Mouse (Mus musculus) forebrain, embryonic 11.5 days (tissue): Measurements from ENCODE around the gene Elavl1. TPM values are rescaled to one million over a fixed set of nuclear protein-coding genes. Genes with fewer than 3 reads are reported as not detected.

Experiments
- ATAC-seq: fragments of 200-750 bp; cut with Nextera tagmentation; replicated peaks from 2 replicates; pipeline ENCODE4 v1.8.0; 2017; ENCODE audit warnings: moderate TSS enrichment; ENCODE audit not compliant: low FRiP score
- DNase-seq: peaks from one replicate; pipeline ENCODE4 v3.0.0-alpha.2; 2017; ENCODE audit warnings: low spot score
- H3K27ac ChIP-seq: fragments of 300-500 bp; sonication (generic); 2 replicates; pipeline ENCODE4 v1.5.1; 2014; ENCODE audit warnings: low read depth, low read length
- H3K27me3 ChIP-seq: fragments of 300-500 bp; sonication (generic); 2 replicates; pipeline ENCODE4 v1.6.1; 2014; ENCODE audit warnings: mild to moderate bottlenecking, low read length, mixed read lengths; ENCODE audit not compliant: control insufficient read depth, insufficient read depth
- H3K36me3 ChIP-seq: fragments of 300-500 bp; sonication (generic); 2 replicates; pipeline ENCODE4 v1.6.1; 2014; ENCODE audit warnings: mild to moderate bottlenecking, low read length, moderate library complexity, mixed read lengths; ENCODE audit not compliant: control insufficient read depth, insufficient read depth
- H3K4me1 ChIP-seq: fragments of 300-500 bp; sonication (generic); replicated peaks from 2 replicates; pipeline ENCODE4 v1.6.1; 2014; ENCODE audit warnings: low read length, mixed read lengths; ENCODE audit not compliant: control insufficient read depth, insufficient read depth
- H3K4me2 ChIP-seq: fragments of 300-500 bp; sonication (generic); 2 replicates; pipeline ENCODE4 v1.6.1; 2014; ENCODE audit warnings: low read depth, mild to moderate bottlenecking, low read length, moderate library complexity, mixed read lengths; ENCODE audit not compliant: severe bottlenecking
- H3K4me3 ChIP-seq: fragments of 300-500 bp; sonication (generic); 2 replicates; pipeline ENCODE4 v1.5.1; 2014; ENCODE audit warnings: low read depth, low read length
- H3K9ac ChIP-seq: fragments of 300-500 bp; sonication (generic); 2 replicates; pipeline ENCODE4 v1.6.1; 2014; ENCODE audit warnings: low read length
- H3K9me3 ChIP-seq: fragments of 300-500 bp; sonication (generic); 2 replicates; pipeline ENCODE4 v1.6.1; 2016; ENCODE audit warnings: low read length, mixed read lengths; ENCODE audit not compliant: control insufficient read depth
- WGBS: fragments of 180-500 bp; shearing (Covaris S2); extraction: QIAGEN DNeasy Blood & Tissue Kit; methylation state at CpG from one replicate; pipeline ENCODE4 v1.1.7; 2014; 5-methylcytosine and 5-hydroxymethylcytosine counted together
- polyA plus RNA-seq: library from polyadenylated mRNA; unstranded; fragments of >200 nt; fragmentation: Nextera tagmentation; extraction: Ambion mirVana; gene quantifications from 2 replicates; pipeline ENCODE4 v1.2.1, GENCODE M21; 2014

Elavl1 gene
- polyA plus RNA-seq, 1 experiment from 2014 or later, result 394 TPM

DNA sequence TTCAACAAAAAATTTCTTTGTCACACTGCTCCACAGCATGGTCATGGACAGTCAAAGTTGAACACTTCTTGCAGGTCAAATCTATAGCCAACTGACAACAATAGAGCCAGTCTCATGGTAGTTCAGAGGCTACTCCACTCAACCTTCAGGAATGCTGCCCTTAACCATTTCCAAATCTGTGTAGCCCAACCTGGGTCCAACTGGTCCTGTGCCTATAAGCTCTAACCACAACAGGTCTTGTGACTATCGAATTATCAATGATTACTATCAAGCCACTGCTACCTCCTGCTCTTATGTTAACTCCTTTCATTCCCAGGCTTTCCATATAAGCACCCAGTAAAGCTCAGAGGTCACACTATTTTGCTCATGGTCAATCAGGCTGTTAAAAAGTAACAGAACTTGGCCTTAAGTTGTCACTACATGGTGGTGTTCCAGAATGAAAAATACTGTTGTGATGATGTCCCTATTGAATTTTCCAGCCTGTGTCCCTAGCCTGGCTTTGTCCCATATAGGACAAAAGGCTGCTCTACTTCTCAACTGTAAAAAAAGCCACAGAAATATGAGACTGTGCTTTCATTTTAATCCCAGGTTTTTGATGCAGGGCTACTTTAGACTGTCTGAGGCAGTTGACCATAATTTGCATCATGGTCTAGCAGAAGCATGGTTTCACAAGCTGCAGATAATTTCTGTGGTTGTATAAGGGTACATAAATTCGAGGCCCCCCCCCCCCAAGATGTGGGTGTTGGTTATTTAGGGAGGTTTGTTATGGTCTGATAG is 6.2 kb downstream of the Elavl1 start:
- ATAC-seq (no peak), DNase-seq (peak; percentile 3)
- Histone ChIP-seq H3K27me3 (no peaks in the 10 kb centered on the region), H3K4me3 (no peak overlapping the region), H3K9ac (no peak overlapping the region), H3K4me1 (peaks cover 11% of the 10 kb centered on the region), H3K9me3 (no peaks in the 10 kb centered on the region), H3K4me2 (no peak overlapping the region), H3K36me3 (no peaks in the 10 kb centered on the region; the same call in 1 of the 2 replicates), H3K27ac (no peak overlapping the region)
- 90% methylated on average over 2 of the region's 2 CpGs for WGBS

DNA sequence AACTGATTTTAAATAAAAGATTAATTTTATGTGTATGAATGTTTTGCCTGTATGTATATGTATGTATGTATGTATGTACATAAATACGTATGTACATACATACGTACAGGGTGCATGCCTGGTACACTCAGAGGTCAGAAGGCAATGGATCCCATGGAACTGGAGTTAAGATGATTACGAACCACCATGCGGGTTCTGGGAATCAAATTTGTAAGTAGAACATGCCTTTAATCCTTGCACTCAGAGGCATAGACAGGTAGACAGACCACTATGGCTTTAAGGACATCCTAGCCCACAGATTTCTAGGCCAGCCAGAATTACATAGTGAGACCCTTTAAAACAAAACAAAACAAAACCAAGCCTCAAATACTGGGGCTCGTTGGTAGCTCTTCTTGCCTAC is 7.1 kb downstream of the Elavl1 start:
- Histone ChIP-seq H3K27ac (no peak overlapping the region), H3K9me3 (no peaks in the 10 kb centered on the region), H3K9ac (no peak overlapping the region), H3K4me1 (peaks cover 8% of the 10 kb centered on the region), H3K4me3 (no peak overlapping the region), H3K36me3 (no peaks in the 10 kb centered on the region; the same call in 1 of the 2 replicates), H3K27me3 (no peaks in the 10 kb centered on the region), H3K4me2 (no peak overlapping the region)
- WGBS, result 93% methylated on average over 5 of the region's 5 CpGs
- DNase-seq (peak; percentile 8), ATAC-seq (no peak)

DNA sequence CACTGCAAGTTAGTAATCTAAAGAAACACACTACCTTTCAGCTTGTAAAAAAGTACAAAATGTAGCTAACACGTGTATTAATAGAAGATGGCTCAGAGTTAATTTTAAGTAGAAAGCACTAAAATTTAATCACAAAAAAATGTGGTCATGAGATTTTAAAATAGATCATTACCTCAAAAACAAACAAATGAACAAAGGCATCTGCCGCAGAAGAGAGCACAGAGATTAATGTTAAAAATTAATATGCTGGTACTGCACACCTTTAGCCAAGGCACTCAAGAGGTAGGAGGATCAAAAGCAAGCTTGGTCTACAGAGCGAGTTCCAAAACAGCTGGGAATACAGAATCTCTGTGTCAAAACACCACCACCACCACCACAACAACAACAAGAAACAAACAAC is 10.4 kb downstream of the Elavl1 start:
- H3K4me2 ChIP-seq, result no peak overlapping the region
- H3K36me3 ChIP-seq, result peaks cover 11% of the 10 kb centered on the region; the same call in 1 of the 2 replicates
- H3K9ac ChIP-seq, result no peak overlapping the region
- no peaks in the 10 kb centered on the region for H3K9me3 ChIP-seq
- H3K27ac ChIP-seq, result no peak overlapping the region
- no peak for ATAC-seq
- no peak overlapping the region for H3K4me3 ChIP-seq
- 93% methylated on average over 3 of the region's 3 CpGs for WGBS
- H3K4me1 ChIP-seq, result no peaks in the 10 kb centered on the region
- no peak for DNase-seq
- no peaks in the 10 kb centered on the region for H3K27me3 ChIP-seq

DNA sequence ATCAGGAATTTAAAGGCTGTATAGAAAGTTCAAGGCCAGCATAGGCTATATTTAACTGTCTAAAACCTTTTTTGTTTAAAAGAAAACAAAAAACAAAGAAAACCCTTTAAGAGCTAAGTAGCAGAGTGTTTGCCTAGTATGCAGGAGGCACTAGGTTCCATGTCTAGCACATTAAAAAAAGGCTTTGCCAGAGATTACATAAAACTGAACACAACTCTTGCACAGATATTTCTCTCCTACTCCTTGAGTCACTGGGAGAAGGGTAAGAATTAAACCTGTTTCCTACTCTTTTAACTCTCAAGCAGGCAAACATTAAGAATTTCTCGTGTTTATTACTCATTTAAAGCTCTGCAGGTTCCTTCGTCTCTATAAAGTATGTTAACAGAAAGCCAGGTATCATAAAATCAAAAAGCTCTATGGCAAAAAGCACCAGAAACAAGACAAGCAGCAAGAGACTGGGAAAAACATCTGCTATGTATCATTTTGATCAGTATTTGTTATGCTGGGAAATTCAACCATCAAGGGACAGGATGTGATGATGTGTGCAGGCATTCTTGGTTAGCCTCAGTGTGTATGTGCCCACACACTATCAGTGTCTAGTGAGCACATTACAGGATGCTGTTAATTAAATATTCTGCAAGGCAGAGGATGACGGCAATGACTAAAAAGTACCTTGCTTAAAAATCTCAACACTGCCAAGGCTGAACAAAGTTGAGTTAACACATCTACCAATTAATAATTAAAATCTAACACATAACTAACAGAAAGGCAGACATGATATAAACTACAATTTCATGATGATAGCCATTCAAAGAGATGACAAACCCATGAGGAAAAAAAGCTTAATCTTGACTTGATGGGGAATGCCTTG is 11.7 kb downstream of the Elavl1 start:
- H3K9me3 ChIP-seq, result no peaks in the 10 kb centered on the region
- no peak overlapping the region for H3K9ac ChIP-seq
- ATAC-seq (no peak), DNase-seq (peak; percentile 14)
- H3K4me3 ChIP-seq, result no peak overlapping the region
- H3K4me1 ChIP-seq, result no peaks in the 10 kb centered on the region
- H3K36me3 ChIP-seq, result peaks cover 11% of the 10 kb centered on the region; the same call in 1 of the 2 replicates
- H3K27me3 ChIP-seq, result no peaks in the 10 kb centered on the region
- H3K4me2 ChIP-seq, result no peak overlapping the region
- WGBS, result 91% methylated on average over 3 of the region's 3 CpGs
- no peak overlapping the region for H3K27ac ChIP-seq

DNA sequence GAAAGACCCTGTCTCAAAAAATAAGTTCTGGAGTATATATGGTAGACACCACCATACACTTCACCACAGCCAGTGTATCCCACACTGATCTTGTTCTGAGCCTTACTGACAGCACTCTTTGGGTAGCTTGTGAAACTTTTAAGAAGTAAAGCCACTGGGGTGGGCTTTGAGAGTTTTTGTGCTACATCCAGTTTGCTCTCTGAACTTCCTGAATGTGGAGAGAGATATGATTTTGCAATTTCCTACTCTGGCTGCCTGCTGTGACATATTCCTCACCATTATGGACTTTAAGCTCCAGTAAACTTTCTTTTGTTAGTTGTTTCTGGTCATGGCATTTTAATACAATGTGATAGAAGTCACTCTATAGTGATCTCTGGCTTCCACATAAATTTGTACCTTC is 13.1 kb downstream of the Elavl1 start:
- Histone ChIP-seq H3K27me3 (no peaks in the 10 kb centered on the region), H3K4me1 (no peaks in the 10 kb centered on the region), H3K9ac (no peak overlapping the region), H3K9me3 (no peaks in the 10 kb centered on the region), H3K27ac (no peak overlapping the region), H3K36me3 (peaks cover 11% of the 10 kb centered on the region; the same call in 1 of the 2 replicates), H3K4me2 (no peak overlapping the region), H3K4me3 (no peak overlapping the region)
- no peak for ATAC-seq
- DNase-seq, result peak; percentile 10

DNA sequence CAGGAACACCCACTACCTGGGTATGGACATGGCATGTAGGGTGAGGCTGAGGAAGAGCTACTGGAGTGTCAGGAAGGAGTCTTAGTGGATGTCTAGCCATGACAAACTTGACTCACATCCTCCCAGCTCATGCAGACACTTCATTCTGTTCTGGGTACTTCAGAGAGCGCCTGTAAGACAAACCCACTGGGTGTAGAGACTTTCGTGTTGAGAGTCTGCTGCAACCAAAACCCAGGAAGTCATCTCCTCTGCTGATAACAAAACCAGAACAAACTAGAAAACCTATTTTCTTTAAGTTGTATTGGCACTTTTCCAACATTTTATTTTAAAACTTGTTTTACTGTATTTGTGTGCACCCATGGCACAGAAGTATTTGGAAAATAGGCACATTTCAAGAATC is 19.4 kb downstream of the Elavl1 start:
- no peak for ATAC-seq
- Histone ChIP-seq H3K27ac (no peak overlapping the region), H3K27me3 (no peaks in the 10 kb centered on the region), H3K4me1 (no peaks in the 10 kb centered on the region), H3K4me2 (no peak overlapping the region), H3K36me3 (peaks cover 21% of the 10 kb centered on the region; the same call in 1 of the 2 replicates), H3K9me3 (no peaks in the 10 kb centered on the region), H3K9ac (no peak overlapping the region), H3K4me3 (no peak overlapping the region)
- 93% methylated on average over 2 of the region's 2 CpGs for WGBS
- peak; percentile 2 for DNase-seq

DNA sequence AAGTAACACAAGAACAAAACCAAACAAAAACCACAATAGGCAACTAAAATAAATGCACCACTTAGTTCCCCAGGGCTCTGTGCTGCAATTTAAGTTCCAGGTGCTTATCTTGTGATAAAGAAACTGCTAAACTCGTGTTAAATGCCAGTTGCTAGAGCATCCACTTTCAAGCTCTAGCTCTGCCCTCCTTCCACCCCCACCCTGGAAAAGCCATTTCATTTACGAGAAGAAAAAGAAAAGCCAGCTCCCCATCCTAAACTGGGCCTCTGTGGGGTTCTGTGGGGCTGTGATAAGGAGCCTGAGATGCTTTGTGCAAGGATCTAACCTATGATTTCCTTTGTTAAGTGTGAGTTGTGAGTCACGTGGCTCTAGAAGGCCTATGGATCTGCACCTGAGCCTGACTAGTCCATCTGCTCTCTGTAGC is 21.1 kb downstream of the Elavl1 start:
- H3K9me3 ChIP-seq, result no peaks in the 10 kb centered on the region
- no peaks in the 10 kb centered on the region for H3K27me3 ChIP-seq
- H3K4me2 ChIP-seq, result no peak overlapping the region
- H3K4me1 ChIP-seq, result no peaks in the 10 kb centered on the region
- H3K4me3 ChIP-seq, result no peak overlapping the region
- DNase-seq, result peak; percentile 2
- no peak overlapping the region for H3K9ac ChIP-seq
- 82% methylated on average over 3 of the region's 3 CpGs for WGBS
- no peak for ATAC-seq
- H3K36me3 ChIP-seq, result peaks cover 21% of the 10 kb centered on the region; the same call in 1 of the 2 replicates
- H3K27ac ChIP-seq, result no peak overlapping the region

DNA sequence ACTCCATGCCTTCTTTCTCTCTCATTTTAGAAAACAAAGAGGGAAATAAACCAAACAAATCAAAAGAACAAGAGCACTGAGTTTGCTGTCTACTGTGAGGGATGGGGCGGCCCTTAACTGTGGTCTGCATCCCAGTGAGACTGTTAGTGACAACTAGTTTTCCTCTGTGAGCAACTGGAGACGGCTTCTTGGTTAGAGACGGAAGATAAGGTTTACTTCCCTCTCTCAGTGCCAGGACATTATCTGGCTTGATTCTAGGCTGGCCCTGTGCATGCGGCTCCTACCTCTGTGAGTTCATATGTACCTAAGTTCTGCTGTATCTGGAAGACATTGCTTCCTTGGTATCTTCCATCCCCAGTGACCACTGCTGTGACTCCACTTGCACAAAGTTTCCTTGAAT is 27.4 kb downstream of the Elavl1 start:
- DNase-seq, result peak; percentile 22
- no peak for ATAC-seq
- 93% methylated on average over 4 of the region's 4 CpGs for WGBS
- H3K27me3 ChIP-seq, result no peaks in the 10 kb centered on the region
- H3K36me3 ChIP-seq, result peaks cover 16% of the 10 kb centered on the region; the same call in 1 of the 2 replicates
- H3K27ac ChIP-seq, result no peak overlapping the region
- no peak overlapping the region for H3K9ac ChIP-seq
- H3K4me1 ChIP-seq, result no peaks in the 10 kb centered on the region
- no peak overlapping the region for H3K4me2 ChIP-seq
- H3K4me3 ChIP-seq, result no peak overlapping the region
- H3K9me3 ChIP-seq, result no peaks in the 10 kb centered on the region
